Mouse (Mus musculus): Measurements from ENCODE around the gene Cds2. TPM values are rescaled to one million over a fixed set of nuclear protein-coding genes. Genes with fewer than 3 reads are reported as not detected.
"Not testable (repeated sequence)": the region's sequence is repeated elsewhere in the genome, so short reads cannot be mapped to it uniquely, and the experiment has no call there.

Cds2 gene
- 100 to 1,000 TPM; 228 to 237 TPM for total RNA-seq (2021)

- DNase-seq (ENCODE audit: extremely low spot score in 1 of 2, low spot score in 1 of 2), result peak; percentile 96
These were observed at the start of gene Cds2 for GRCm38 (mm10) chr2:132262879-132263398. TSS of gene Cds2 (plus strand) at chr2:132263148.

- no peak for DNase-seq (ENCODE audit: extremely low spot score in 1 of 2, low spot score in 1 of 2)
These were observed 41.3 kb upstream of the Cds2 start for GRCm38 (mm10) chr2:132221611-132222073.

- DNase-seq (ENCODE audit: extremely low spot score in 1 of 2, low spot score in 1 of 2), result no peak
These were observed 38.6 kb upstream of the Cds2 start for GRCm38 (mm10) chr2:132224359-132224758.

GRCm38 (mm10) chr2:132232413-132232945, 30.5 kb upstream of the Cds2 start:
- DNase-seq (ENCODE audit: extremely low spot score in 1 of 2, low spot score in 1 of 2), result no peak

GRCm38 (mm10) chr2:132233985-132234765, 28.8 kb upstream of the Cds2 start:
- DNase-seq (ENCODE audit: extremely low spot score in 1 of 2, low spot score in 1 of 2), result no peak

- no peak for DNase-seq (ENCODE audit: extremely low spot score in 1 of 2, low spot score in 1 of 2)
These were observed 27.7 kb upstream of the Cds2 start for GRCm38 (mm10) chr2:132235291-132235690.

GRCm38 (mm10) chr2:132235975-132236374, 27.0 kb upstream of the Cds2 start:
- DNase-seq (ENCODE audit: extremely low spot score in 1 of 2, low spot score in 1 of 2), result no peak

- not testable (repeated sequence) for DNase-seq (ENCODE audit: extremely low spot score in 1 of 2, low spot score in 1 of 2)
These were observed 23.5 kb upstream of the Cds2 start for GRCm38 (mm10) chr2:132239434-132239833.

GRCm38 (mm10) chr2:132240457-132240856, 22.5 kb upstream of the Cds2 start:
- peak; percentile 38 to 75 for DNase-seq (ENCODE audit: extremely low spot score in 1 of 2, low spot score in 1 of 2)

- DNase-seq (ENCODE audit: extremely low spot score in 1 of 2, low spot score in 1 of 2), result no peak
These were observed 19.6 kb upstream of the Cds2 start for GRCm38 (mm10) chr2:132243370-132243769.

GRCm38 (mm10) chr2:132247539-132248313, 15.2 kb upstream of the Cds2 start, which contains the start of gene Tmem230:
TSS of gene Tmem230 (minus strand) at chr2:132247807.
- peak; percentile 88 for DNase-seq (ENCODE audit: extremely low spot score in 1 of 2, low spot score in 1 of 2)

- DNase-seq (ENCODE audit: extremely low spot score in 1 of 2, low spot score in 1 of 2), result no peak
These were observed 11.0 kb upstream of the Cds2 start for GRCm38 (mm10) chr2:132251911-132252310.

- DNase-seq (ENCODE audit: extremely low spot score in 1 of 2, low spot score in 1 of 2), result peak; percentile 83 to 87
These were observed 10.1 kb upstream of the Cds2 start, which contains the start of gene Pcna for GRCm38 (mm10) chr2:132252542-132253528. TSS of gene Pcna (minus strand) at chr2:132253314.

- no peak for DNase-seq (ENCODE audit: extremely low spot score in 1 of 2, low spot score in 1 of 2)
These were observed 9.3 kb upstream of the Cds2 start for GRCm38 (mm10) chr2:132253603-132254002.

- DNase-seq (ENCODE audit: extremely low spot score in 1 of 2, low spot score in 1 of 2), result no peak
These were observed 5.4 kb upstream of the Cds2 start for GRCm38 (mm10) chr2:132257350-132258068.

GRCm38 (mm10) chr2:132260601-132261000, 2.3 kb upstream of the Cds2 start:
- no peak for DNase-seq (ENCODE audit: extremely low spot score in 1 of 2, low spot score in 1 of 2)

GRCm38 (mm10) chr2:132262175-132262574, 773 bp upstream of the Cds2 start:
- DNase-seq (ENCODE audit: extremely low spot score in 1 of 2, low spot score in 1 of 2), result no peak

GRCm38 (mm10) chr2:132263421-132264265, 695 bp downstream of the Cds2 start:
- DNase-seq (ENCODE audit: extremely low spot score in 1 of 2, low spot score in 1 of 2), result no peak
